Mouse (Mus musculus) neutrophil, adult 59 days (primary cell): ENCODE data around the gene Gm17631. TPM values are rescaled to one million over a fixed set of nuclear protein-coding genes. Genes with fewer than 3 reads are reported as not detected.

Experiments used
- total RNA-seq, 2 experiments: library from RNA; stranded (reverse); gene quantifications; 1 replicate in 1 of 2; 2 replicates in 1 of 2; pipeline ENCODE4 v1.2.4; 2023

The Gm17631 gene
- total RNA-seq, result not detected

GRCm38 (mm10) chr6:129862349-129862748 lies at the start of gene Gm17631:
TSS of gene Gm17631 (plus strand) at chr6:129862649.

GRCm38 (mm10) chr6:129876549-129876948 lies 14.1 kb downstream of the Gm17631 start, which contains the start of gene Klra17:
TSS of gene Klra17 (minus strand) at chr6:129876672.

Other genes starting within 250 kb of the Gm17631 start
- 1 to 10 TPM; 1.7 to 3.0 TPM for gene Klrk1, start 238.8 kb upstream of the Gm17631 start, total RNA-seq
- gene Klrc3, start 219.3 kb upstream of the Gm17631 start, total RNA-seq, result not detected
- not detected for gene Klrc2, start 202.0 kb upstream of the Gm17631 start, total RNA-seq
- gene Klrc1, start 183.7 kb upstream of the Gm17631 start, total RNA-seq, result not detected
- gene Klri1, start 145.5 kb upstream of the Gm17631 start, total RNA-seq, result under 1 TPM in 1 of 2 experiments, not detected in 1; 0.44 TPM
- gene Klri2, start 122.2 kb upstream of the Gm17631 start, total RNA-seq, result not detected
- not detected for gene Gm156, start 78.4 kb upstream of the Gm17631 start, total RNA-seq
- 10 to 100 TPM; 55.4 to 59.7 TPM for gene Klra17, start 14.0 kb downstream of the Gm17631 start, total RNA-seq
- gene Klra5, start 55.0 kb downstream of the Gm17631 start, total RNA-seq, result not detected
- not detected for gene Klra6, start 164.3 kb downstream of the Gm17631 start, total RNA-seq
- gene Klra4, start 204.6 kb downstream of the Gm17631 start, total RNA-seq, result not detected